Mouse (Mus musculus) gastrocnemius, adult 2 months (tissue): ENCODE measurements around the gene Sec22a. TPM values are rescaled to one million over a fixed set of nuclear protein-coding genes. Genes with fewer than 3 reads are reported as not detected.

Experiments
- DNase-seq: peaks from one replicate; pipeline ENCODE4 v3.0.0; 2022
- H3K27ac ChIP-seq: fragments of 200-600 bp; 2 replicates; pipeline ENCODE4 v1.8.1; 2022; ENCODE audit warnings: mild to moderate bottlenecking
- H3K4me3 ChIP-seq: fragments of 200-600 bp; 2 replicates; pipeline ENCODE4 v1.8.1; 2022; ENCODE audit warnings: mild to moderate bottlenecking, moderate library complexity
- CTCF ChIP-seq: fragments of 200-600 bp; IDR thresholded peaks from 2 replicates; pipeline ENCODE4 v1.8.1; 2022; ENCODE audit warnings: antibody characterized with exemption, mild to moderate bottlenecking, moderate library complexity
- intact Hi-C: fragments of 180-260 bp; cut with DNase I; formaldehyde crosslinking; loops from one replicate; pipeline ENCODE4 v1.15.1; 2025
- long read RNA-seq, 2 experiments: library from polyadenylated mRNA; stranded (forward); transcript quantifications; one replicate each; pipeline ENCODE4 v2.0.0; 2021
- total RNA-seq, 2 experiments: library from RNA; stranded (reverse); gene quantifications; 2 replicates each; pipeline ENCODE4 v1.2.3; 2021

The Sec22a gene
- 1 to 10 TPM; 5.2 to 7.6 TPM for total RNA-seq
- long read RNA-seq, experiment 1, transcript Sec22a-201 (7 exons, 3,992 nt): major isoform, 8 of 10 reads
- long read RNA-seq, experiment 1, partial matches to known transcripts: 0 of 10 reads
- long read RNA-seq, experiment 1, other reads (novel, unspliced or antisense): 2 of 10 reads
- long read RNA-seq, experiment 2, transcript Sec22a-201 (7 exons, 3,992 nt): major isoform, 7 of 9 reads
- long read RNA-seq, experiment 2, partial matches to known transcripts: 0 of 9 reads
- long read RNA-seq, experiment 2, other reads (novel, unspliced or antisense): 1 of 9 reads

DNA sequence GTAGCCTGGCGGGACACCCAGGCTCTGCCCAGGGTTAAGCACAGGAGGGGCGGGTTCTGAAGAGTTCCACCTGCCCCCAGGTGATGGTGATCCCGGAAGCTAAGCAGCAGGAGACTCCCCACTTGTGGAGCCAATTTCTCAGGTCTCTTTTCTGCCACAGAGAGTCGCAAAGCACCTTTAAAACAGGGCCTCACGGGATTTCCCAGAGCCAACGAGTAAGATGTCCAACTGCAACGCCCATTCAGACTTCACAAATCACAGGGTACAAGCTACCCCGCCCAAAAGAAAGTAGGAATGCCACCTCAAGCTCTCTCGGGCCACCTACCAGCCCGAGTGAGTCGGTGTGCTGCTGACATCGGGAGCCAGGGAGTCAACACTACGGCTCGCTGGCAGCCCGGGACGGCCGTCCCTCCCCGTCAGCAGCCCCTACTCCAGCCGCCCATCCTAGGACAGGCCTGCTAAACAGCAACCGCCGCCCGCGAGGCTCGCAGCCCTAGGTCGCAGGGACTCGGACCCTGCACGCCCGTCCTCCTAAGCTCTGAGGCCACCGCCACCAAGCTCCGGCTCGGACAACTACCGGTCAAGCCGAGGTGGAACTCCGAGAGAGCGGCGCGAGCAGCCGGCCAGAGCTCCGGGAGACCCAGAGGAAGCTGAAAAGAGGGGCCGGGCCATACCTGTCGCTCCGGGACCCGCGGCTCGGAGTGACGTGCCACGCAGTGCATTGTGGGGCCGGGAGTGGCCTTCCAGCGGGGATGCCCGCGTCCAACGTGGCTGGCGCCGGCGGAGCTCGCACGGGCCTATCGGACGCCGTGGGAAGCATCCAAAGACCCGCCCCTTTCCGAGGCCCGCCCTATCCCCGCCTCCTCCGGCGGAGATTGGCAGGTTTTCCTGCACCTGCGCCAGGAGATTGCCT lies at the start of gene Sec22a:
Gene Sec22a (minus strand): TSS at position 769 of the 913 bp plus-strand sequence.
- peak; percentile 96 for DNase-seq
- intact Hi-C loops: loop anchor here (10.0 kb wide), 1 partner anchor 131 kb away; the partner anchor contains the start of gene Pdia5
- Histone ChIP-seq H3K27ac (peak within 1 kb of the TSS; percentile 91), H3K4me3 (peak within 1 kb of the TSS; percentile 76)
- no peak for TF ChIP-seq CTCF

DNA sequence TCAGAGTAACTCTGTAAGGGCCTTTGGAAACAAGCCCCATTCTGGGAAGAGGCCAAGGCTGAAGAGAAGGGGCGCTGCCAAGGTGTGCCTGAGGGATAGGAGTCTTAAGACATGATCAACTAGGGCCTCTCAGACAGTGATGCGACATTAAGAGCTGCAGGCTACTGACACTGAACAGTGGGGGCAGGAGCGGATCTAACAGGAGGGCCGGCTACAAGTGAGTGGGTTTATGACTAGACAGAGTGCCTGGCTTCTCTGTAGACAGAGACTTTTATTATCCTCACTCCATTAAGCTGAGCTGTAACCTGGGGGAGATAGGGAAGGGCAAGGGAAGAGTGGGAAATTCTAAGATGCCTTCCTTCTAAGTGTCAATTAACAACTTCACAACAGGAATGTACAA lies 43.0 kb upstream of the Sec22a start:
- intact Hi-C loops: no loop called here
- H3K4me3 ChIP-seq: no peak overlapping the region
- no peak for DNase-seq
- TF ChIP-seq CTCF: no peak
- no peak overlapping the region for H3K27ac ChIP-seq

DNA sequence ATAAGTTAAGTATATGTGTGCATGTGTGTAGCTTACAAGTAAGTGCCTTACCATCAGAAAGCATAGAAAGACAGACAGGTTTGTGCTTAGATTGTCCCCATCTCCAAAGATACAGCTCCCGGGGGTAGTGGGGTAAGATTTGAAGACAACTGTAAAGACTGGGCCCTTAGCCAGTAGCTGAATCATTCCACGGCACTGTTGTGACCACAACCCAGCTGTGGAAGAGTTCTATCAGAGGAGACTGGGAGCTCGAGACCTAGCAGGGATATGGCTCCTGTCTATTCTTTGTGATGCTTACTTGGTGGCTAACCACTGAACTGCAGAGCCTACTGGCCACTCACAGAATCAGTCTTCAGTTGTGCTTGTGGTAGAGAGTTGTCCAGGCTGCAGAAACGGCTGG lies 42.4 kb upstream of the Sec22a start:
- TF ChIP-seq CTCF: no peak
- Histone ChIP-seq H3K27ac (no peak overlapping the region), H3K4me3 (no peak overlapping the region)
- DNase-seq: no peak
- intact Hi-C loops: no loop called here

GRCm38 (mm10) chr16:35405348-35406080 lies 41.8 kb upstream of the Sec22a start:
- Histone ChIP-seq H3K27ac (no peak overlapping the region), H3K4me3 (no peak overlapping the region)
- intact Hi-C loops: no loop called here
- no peak for TF ChIP-seq CTCF
- no peak for DNase-seq

GRCm38 (mm10) chr16:35404864-35405263 lies 41.1 kb upstream of the Sec22a start:
- intact Hi-C loops: no loop called here
- TF ChIP-seq CTCF: no peak
- DNase-seq: no peak
- Histone ChIP-seq H3K27ac (no peak overlapping the region), H3K4me3 (no peak overlapping the region)

DNA sequence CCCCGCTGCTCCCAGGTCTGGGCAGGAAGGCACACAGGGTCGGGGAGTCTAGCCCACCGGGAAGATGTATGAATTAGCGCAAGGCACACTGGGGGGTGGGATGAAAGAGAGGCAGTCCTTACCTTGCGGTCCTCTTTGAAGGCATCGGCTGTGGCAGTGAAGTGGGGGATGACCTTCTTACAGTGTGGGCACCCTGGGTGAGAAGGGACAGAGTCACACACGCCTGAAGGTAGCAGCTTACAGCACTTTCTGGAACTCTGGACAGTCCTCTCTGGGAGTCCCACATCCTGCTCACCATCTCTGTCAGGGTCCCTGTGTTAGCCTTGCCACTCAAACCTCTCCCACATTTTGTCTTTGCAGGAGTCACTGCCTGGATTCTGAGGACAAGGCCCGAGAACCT lies 40.2 kb upstream of the Sec22a start:
- no peak overlapping the region for H3K4me3 ChIP-seq
- intact Hi-C loops: no loop called here
- no peak overlapping the region for H3K27ac ChIP-seq
- DNase-seq: no peak
- TF ChIP-seq CTCF: no peak

- intact Hi-C loops: no loop called here
- TF ChIP-seq CTCF: no peak
- DNase-seq: no peak
- Histone ChIP-seq H3K27ac (no peak overlapping the region), H3K4me3 (no peak overlapping the region)
These were observed 39.6 kb upstream of the Sec22a start for GRCm38 (mm10) chr16:35403356-35403755.

DNA sequence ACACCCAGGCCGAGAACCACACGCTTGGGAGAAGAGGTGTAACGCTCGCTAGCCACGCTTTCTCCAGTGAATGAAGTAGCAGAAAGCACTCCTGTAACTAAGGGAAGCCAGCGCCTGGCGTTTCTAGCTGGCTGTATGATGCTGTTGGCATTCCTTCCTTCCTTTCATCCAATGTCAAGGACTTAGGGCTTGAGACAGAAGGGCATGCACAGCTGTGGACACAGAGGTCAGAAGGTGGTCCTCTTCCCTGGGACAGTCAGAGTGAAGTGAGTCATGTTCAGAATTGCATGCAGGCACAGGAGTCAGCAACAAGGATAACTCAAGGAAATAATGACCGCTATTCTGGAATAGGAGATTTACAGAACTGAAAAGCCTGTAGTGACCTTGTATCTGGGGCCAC lies 29.1 kb upstream of the Sec22a start:
- intact Hi-C loops: no loop called here
- Histone ChIP-seq H3K27ac (no peak overlapping the region), H3K4me3 (no peak overlapping the region)
- TF ChIP-seq CTCF: no peak
- no peak for DNase-seq

GRCm38 (mm10) chr16:35385654-35386053 lies 21.9 kb upstream of the Sec22a start:
- intact Hi-C loops: no loop called here
- Histone ChIP-seq H3K27ac (no peak overlapping the region), H3K4me3 (no peak overlapping the region)
- no peak for TF ChIP-seq CTCF
- no peak for DNase-seq

DNA sequence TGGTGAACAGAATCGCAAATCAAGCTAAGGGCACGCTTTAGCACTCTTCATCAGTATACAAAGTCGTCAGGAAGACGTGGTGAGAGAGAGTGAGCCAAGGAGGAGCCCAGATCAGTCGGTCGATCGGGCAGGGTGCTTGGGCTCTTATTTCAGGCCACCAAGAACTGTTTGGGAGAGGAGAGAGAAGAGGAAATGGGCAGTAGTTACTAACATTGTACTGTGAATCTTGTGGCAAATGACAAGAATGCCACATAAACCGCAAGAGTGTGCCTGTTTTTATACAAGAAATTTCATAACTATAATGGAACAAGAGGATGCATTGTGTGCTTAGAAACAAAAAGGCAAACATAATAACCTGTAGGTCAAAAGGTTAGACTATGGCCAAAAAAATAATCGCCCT lies 16.3 kb upstream of the Sec22a start:
- intact Hi-C loops: no loop called here
- Histone ChIP-seq H3K4me3 (no peak overlapping the region), H3K27ac (no peak overlapping the region)
- no peak for DNase-seq
- no peak for TF ChIP-seq CTCF

GRCm38 (mm10) chr16:35379344-35379743 lies 15.6 kb upstream of the Sec22a start:
- DNase-seq: no peak
- Histone ChIP-seq H3K4me3 (no peak overlapping the region), H3K27ac (no peak overlapping the region)
- no peak for TF ChIP-seq CTCF
- intact Hi-C loops: no loop called here

GRCm38 (mm10) chr16:35364063-35364428 lies 328 bp upstream of the Sec22a start:
- no peak for DNase-seq
- TF ChIP-seq CTCF: no peak
- intact Hi-C loops: loop anchor here (10.0 kb wide), 1 partner anchor 131 kb away; the partner anchor contains the start of gene Pdia5
- peak overlapping the region; percentile 76 for H3K4me3 ChIP-seq
- peak overlapping the region; percentile 91 for H3K27ac ChIP-seq

- intact Hi-C loops: loop anchor here (10.0 kb wide), 1 partner anchor 133 kb away; the partner anchor contains the start of gene Pdia5
- Histone ChIP-seq H3K4me3 (no peak overlapping the region), H3K27ac (no peak overlapping the region)
- no peak for DNase-seq
- no peak for TF ChIP-seq CTCF
These were observed 1.5 kb downstream of the Sec22a start for GRCm38 (mm10) chr16:35362221-35362620.
